Mouse (Mus musculus) G1E (cell line): Measurements from ENCODE around the gene Clic5.

ENCODE experiments used
- CTCF ChIP-seq: IDR thresholded peaks from 2 replicates; pipeline ENCODE4 v1.5.1; 2012; ENCODE audit warnings: low read depth, low read length, inconsistent platforms, mixed read lengths
- GATA1 ChIP-seq: IDR thresholded peaks from 2 replicates; pipeline ENCODE4 v1.6.1; 2012; ENCODE audit warnings: borderline replicate concordance, low read length, inconsistent platforms, mixed read lengths
- TAL1 ChIP-seq: conservative IDR thresholded peaks from 2 replicates; pipeline ENCODE4 v1.6.1; 2012; ENCODE audit warnings: low read depth, low read length, inconsistent platforms, mixed read lengths

DNA sequence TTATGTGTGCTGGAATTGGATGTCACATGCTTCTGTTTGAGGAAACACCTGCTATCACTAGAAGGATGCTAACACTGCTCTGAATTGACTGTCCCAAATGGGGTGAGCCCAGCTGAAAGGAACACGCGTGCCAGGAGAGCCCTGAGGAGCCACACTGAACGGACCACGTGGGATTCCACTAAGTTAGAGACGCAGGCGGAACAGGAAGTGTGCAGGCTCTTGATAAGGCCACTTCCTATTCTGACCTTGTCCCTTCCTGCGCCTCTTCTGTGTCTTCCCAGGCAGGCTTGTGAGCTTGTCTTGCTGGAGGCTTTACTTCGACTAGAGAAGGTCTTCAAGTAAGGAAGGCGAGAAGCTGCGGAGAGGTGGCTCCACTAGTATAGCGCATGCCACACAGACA is 27.9 kb upstream of the Clic5 start:
- TF ChIP-seq CTCF, result no peak
- no peak for TF ChIP-seq TAL1
- TF ChIP-seq GATA1, result no peak
